Mouse (Mus musculus) cerebellum, postnatal 14 days (tissue): ENCODE data around the gene Naa50.

Source experiments
- DNase-seq, 2 experiments: peaks; one replicate each; pipeline ENCODE4 v3.0.0; 2021; ENCODE audit warnings: mixed read lengths in 2 of 2

Gene Naa50

DNA sequence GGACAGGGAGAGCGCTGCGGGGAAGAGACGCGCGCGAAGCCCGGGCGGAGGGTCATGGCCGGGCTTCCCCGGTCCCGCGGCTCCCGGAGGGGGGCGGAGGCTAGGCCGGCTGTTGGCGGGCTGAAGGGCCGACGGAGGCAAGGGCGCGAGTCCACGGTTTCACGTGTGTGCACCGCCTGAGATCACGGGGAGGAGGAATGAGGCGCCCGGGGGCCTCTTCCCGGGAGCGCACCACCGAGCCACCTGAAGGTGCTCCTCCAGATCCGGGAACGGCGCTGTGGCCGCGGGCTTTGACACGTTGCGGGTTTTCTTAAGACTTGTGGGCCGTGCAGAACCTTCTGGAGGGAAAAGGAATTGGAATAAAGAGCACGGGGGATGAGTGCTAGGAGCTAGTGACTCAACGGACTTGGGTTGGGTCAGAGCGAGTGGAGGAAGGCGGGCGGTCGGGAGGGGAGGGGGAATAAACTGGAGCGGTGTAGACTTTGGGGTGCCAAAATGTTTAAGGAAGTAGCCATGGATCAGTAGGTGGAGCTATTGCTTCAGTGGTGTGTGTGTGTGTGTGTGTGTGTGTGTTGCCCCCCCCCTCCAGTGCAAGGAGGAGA is 657 bp downstream of the Naa50 start:
- peak; percentile 80 to 83 for DNase-seq

DNA sequence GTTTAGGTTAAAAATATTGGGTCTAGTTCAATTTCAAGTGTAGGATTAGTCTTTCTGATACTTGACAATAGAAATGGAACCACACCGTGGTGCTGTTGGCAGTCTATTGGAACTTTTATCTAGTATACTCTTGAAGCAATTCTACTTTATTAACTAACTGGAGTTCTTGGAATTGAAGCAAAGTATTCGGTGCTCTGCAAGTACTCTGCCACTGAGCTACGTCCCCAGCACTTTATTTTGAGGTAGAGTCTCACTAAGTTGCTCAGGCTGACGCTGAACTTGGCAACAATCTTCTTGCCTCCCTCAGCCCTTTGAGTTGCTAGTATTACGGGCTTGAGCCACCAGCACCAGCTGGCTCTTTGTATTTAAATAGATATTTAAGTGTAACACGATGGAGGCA is 1.9 kb downstream of the Naa50 start:
- DNase-seq, result no peak

DNA sequence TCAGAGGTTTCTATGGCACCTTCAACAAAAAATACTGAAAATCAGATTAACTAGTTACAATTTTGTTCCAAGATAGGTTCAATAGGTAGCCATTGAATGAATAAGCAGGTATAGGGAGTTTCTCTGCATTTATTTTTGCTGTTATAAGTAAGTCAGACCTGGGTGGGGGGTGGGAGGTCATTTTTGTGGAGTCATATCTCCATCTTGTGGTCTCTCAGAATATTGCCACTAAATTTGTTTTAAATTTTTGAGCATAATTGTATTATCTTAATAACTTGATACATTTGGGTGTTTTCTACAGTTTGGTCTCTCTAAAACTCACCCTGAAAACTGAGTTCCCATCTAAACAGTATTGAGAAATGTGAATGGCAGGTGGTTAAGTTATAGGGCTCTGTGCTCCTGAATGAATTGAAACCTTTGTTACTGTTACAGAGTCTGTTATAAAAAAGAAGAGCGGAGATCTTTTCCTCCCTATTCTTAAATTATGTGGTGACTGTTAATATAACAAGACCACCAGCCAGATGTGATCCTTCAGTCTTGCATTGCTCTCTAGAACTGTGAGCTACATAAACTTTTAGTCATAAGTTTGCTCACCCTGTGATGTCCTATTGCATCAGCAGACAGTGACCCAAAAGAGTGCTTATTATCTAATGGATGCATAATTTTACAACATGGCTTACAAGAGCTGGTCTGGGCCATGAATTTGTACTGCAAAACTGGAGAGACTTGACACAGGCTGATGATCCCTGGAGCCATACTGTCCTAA is 9.6 kb downstream of the Naa50 start:
- DNase-seq, result no peak

DNA sequence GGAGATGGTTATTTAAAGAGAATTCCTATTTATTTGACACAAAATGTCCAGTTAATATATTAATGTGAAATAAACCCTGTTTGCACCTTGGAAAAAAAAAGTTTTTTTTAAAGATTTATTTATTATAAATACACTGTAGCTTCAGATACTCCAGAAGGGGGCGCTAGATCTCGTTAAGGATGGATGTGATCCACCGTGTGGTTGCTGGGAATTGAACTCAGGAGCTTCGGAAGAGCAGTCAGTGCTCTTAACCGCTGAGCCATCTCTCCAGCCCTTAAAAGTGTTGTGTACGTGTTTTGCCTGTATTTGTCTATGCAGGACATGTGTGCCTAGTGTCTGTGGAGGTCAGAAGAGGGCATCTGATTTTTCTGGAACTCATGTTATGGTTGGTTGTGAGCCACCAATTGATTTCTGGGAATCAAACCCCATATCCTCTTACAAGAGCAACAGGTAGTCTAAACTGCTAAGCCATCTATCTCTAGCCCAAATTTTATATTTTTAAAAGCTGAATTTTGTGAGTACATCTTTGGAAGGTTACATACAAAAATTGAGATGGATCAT is 14.9 kb downstream of the Naa50 start:
- DNase-seq, result peak in 1 of 2 experiments; percentile 4

DNA sequence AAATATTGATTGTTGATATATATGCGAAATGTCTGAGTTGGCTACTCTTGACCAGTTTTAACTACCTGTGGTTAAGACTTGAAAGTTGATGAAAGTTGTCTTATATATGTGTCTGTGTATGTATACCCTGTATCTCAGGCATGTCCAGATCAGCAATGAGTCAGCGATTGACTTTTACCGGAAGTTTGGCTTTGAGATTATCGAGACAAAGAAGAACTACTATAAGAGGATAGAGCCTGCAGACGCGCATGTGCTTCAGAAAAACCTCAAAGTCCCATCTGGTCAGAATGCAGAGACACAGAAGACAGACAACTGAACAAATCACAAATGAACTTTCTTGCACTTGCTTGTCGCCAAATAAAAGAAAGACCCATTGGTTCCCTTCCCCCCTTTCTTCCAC is 19.7 kb downstream of the Naa50 start:
- no peak for DNase-seq

DNA sequence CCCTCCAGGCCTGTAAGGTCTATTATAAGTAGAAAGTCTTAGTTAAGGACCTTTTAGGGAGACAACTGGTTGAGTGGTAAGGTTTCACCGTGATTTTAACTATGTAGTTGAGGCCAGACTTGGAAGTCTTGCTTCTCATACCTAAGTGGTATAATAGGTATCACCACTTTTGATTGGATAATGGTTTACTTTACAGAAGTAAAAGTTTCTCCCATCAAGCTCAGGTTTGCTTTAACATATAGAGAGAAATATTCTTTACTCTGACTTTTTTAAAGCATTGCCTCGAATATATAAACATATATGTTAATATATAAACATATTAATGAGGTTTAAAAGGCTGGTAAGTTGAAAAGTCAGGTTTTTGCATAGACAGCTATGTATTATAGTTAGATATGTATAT is 24.2 kb downstream of the Naa50 start:
- no peak for DNase-seq

DNA sequence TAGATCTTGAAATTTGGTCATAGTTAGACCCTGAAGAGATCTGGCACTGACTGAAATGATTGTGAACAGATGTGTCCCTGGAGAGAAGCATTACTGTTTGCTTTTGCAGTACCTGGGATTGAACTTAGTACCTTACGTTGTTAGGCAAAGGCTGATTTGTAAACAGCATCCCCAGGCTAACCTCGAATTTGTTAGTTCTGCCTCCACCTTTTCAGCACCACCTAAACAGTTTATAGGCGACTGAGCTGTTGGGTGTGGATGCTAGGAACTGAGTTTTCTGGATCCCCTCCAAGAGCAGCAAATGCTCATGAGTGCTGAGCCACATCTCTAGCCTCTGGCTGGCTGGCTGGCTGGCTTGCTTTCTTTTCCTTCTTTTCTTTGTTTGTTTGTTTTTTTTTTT is 25.6 kb downstream of the Naa50 start:
- no peak for DNase-seq

DNA sequence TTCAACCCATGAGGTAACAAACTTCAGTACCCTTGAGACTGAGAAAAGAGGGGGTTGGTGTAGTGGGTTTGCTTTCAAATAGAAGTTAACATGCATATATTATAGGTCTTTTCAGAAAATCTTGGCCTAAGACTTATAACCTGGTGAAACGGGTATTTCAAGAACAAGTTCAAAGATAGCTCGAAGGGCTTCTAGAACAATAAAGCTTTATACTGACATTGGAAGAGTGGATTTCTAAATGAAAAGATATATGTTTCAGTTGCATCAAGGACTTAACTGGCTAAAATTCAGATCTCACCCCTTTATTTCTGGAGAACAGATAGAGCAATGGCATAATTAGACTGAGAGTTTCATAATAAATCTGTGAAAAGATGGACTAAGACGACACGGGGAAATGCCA is 29.4 kb downstream of the Naa50 start:
- no peak for DNase-seq

DNA sequence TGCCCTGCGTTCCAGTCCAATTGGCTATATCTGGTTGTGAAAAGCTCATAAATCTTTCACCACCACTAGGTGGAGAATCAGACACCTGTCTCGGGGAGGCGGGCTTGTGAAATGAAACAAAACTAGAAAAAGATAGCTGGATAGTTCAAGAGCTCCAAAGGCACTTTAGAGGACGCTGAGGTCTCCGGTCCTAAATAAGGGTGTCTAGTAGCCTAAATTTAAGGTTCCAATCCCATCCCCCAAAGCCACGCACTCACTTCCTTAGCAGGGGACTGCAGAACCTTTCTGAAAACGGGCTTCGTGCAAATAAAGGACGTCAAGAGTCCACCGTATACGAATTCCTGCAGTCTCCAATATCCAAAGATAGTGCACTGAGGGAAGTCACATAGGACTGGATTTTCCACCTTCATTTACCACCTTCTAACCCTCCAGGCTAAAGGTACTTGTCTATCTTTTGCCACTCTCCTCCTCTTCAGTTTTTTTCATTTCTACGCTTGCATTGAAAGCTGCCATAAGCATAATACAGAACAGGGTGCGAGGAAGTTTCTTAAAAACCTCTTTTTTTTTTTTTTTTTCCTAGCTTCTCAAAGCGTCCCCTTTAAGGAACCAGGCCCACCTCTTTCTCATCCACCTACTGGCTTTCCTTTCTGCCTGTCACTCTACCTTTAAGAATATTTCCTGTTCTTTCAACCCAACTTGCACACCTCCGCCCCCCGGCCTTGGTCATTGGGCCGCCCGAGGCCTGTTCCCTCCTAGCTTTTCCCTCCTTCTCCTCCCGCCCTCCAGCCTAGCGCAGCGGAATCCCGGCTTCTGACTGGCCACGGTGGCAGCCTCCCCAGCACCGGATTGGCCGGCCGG is 32.9 kb downstream of the Naa50 start:
- peak; percentile 98 for DNase-seq

DNA sequence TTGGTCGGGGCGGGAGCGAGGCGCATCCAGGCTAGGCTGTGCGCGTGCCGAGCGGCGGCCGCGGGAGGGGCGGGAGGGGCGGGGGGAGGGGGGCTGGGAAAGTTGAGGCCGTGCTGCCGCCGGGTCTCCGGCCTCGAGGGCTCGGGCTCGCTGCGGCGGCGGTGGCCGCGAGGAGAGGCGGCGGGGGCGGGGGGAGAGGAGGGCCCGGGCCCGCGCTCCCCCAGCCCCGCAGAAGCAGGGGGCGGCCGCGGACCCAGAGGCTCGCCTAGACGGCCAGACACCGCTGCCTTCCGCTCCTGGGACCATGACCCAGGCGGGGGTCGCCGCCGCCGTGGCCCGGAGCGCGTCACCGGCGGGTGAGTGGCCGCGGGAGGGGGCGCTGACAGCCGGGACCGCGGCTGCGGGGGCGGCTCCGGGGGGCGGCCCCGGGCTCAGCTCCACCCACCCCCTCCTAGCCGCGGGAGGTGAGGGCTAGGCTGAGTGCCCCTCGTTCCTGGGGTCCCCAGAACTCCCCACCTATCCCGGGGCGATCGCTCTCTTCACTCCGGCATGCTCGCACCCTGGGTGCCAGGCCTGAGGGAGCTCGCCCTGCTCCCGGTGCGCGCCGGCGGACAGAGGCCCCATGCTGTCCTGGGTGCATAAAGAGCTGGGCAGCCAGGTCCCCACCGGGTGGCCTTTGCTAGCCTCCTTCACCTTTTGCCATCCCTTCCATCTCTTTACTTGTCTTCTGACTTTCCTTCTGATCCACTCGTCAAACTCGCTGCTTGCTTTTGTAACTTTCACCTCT is 33.7 kb downstream of the Naa50 start, which contains the start of gene Usf3:
Gene Usf3 (plus strand): TSS at position 92 of the 787 bp plus-strand sequence.
- DNase-seq, result peak in 1 of 2 experiments; percentile 69

DNA sequence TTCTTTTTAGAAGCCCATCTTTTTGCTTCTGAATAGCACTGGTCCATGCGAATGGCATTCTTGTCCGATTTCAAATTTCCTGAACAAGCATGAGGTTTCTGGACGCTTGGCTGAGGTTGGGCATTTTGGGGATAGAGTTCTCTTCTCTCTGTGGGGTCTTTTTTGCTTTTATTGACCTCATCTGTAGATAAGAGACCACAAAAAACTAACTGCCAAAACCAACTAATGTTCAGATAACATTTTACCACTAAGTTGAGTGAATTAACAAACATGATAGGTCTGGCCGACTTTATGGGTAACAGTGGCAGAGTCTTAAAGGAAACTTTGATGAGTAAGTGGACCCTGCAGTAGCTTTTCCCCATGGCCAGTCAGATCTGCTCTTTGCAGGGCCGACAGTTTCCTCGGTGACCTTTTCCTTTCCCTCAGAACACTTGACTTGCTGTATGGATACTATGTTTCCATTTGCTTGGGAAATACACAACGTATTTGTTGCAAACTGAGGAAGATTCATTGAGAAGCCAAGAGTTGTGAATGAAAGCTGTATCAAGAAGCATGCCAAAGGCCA is 34.4 kb downstream of the Naa50 start:
- DNase-seq, result no peak

DNA sequence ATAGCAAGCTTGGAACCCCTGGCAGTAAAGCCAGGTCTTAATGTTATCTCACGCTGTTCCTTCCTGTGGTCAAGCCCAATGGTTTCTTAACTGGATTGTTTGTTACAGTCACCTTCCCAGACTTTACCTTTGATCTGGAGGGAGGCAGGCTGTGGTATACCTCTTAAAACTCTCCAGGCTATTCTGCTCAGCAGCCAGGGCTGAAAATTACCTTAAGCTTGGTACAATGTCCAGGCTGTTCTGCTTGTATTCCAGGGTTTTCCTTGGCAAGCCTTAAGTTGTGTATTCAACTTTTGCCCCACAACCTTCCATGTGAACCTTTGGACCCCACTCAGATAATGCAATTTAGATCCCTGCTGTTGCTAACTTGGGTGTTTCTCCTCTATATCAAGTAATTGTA is 35.4 kb downstream of the Naa50 start:
- DNase-seq, result no peak

DNA sequence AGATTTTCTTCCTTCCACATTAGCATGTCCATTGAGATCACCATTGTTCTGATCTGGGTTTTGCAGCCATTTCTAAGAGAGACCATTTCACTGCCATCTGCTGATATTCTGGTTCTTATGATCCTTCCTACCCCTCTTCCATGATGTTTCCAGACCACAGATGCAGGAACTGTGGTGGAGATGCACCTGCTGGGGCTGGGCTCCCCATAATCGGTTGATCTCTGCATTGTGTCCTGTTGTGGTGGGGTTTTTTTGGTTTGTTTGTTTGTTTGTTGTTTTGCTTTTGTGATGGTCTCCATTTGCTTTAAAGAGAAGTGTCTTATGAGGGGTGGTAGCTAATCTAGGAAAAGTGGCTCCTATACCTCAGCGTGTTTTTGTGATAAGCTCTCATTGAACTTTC is 36.9 kb downstream of the Naa50 start:
- DNase-seq, result no peak

DNA sequence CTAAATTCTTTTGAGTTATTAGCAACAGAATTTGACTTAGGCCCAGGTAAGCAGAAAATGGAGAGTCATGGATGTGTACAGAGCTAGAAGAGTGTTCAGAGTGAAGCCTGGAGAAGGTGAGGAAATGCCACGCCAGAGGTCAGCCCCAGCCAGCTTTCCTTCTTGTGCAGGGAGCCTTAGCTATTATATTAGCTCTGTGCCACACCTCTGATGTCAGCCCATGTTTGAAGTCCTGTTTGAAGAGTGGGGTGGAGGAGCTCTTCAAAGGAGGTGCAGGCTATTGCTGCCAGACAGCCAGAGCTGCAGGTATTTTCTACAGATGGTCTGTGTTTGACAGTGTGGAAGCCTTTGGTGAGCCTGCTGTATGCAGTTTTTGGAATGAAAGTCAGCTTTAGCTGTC is 38.9 kb downstream of the Naa50 start:
- DNase-seq, result no peak

DNA sequence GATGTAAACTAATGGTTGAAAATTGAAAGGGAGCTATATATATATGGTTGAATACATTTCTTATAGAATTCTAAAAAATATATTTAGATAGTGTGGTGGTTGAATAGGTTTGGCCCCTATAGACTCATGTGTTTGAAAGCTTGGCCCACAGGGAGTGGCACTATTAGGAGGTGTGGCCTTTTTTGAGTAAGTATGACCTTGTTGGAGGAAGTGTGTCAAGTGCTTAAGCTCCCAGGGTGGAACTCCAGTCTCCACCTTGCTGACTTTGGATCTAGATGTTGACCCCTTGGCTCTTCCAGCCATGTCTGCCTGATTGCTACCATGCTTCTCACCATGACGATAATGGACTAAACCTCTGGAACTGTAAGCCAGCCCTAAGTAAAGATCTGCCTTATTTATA is 43.0 kb downstream of the Naa50 start:
- DNase-seq, result no peak

DNA sequence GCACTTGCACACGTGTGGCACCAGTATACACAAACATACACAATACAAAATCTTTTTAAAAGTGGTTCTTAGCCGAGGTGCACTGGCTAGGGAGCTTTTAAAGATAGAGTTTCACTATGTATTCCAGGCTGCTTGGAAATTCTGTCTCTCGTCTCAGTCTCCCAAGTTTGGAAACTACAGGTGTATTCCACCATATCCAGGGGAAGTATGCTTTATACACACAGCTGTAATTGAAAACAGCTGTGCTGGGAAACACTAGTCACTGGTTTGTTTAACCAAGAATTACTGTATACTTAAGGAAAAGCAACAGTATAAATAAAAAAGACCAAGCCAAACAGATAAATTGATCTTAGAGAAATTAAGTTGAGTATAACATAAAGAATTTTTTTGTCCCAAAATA is 45.1 kb downstream of the Naa50 start:
- no peak for DNase-seq

DNA sequence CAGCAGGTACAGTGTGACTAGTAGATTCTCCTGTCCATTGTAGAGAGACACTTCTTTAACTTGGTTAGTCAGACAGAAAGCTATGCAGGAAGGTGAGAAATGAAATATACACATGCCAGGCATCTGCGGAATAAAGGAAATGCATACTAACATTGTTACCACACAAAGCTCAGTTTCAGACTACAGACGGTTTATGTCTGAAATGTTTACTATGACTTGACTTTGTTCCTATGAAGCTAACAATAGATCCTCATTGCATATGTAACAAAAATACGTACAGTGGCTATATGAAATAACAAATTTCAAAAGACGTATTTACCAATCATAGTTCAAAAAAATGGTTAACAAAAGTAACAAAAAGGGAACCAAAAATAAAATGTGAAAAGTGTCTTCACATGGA is 47.5 kb downstream of the Naa50 start:
- no peak for DNase-seq

DNA sequence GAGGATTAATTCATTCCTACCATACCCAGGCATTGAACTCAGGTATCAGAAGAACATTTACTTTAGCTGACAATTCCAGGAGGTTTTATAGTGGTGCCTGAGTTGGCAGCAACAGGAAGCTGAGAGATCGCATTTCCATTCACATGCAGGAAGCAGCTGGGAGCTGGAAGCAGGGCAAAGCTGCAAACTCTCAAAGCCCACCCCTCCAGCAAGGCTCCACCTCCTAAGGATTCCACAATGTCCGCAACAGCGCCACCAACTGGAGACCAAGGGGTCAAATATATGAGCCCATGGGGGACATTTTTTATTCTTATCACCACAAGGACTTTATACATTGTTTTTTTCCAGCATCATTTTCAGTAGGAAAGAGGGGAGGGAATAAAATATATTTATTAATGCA is 49.1 kb downstream of the Naa50 start:
- no peak for DNase-seq

DNA sequence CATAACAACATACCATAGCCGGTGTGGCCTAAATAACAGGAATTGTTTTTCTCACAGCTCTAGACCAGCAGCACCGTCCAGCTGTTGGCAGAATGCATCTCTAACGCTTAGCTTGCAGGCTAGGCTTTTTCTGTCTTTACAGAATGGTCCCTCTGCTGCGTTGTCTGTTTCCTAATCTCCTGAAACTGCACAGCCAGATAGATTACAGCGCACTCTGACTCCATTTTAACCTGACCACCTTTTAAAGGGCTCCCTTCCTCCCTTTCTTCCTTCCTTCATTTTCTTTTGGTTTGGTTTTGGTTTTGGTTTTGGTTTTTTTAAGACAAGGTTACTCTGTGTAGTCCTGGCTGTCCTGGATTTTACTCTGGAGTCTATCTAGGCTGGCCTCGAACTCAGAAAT is 50.4 kb downstream of the Naa50 start:
- no peak for DNase-seq

DNA sequence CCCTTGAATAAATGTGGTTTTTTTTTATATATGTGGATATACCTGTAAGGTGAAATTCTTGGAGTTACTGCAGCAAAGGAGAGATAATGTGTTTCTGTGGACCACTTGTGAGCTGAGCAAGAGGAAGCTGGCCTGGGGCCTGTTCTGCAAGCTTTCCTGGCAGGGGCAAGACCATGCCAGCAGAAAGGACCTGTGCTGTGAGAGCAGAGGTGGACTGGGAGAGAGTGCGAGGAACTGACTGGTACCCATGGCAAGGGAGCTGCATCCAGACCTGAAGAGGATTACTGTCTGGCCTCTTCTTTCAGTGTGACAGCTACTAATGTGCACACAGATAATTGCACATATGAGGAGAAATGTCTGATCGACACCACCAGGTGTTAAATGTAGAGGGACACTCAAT is 51.3 kb downstream of the Naa50 start:
- DNase-seq, result peak; percentile 42 to 62

DNA sequence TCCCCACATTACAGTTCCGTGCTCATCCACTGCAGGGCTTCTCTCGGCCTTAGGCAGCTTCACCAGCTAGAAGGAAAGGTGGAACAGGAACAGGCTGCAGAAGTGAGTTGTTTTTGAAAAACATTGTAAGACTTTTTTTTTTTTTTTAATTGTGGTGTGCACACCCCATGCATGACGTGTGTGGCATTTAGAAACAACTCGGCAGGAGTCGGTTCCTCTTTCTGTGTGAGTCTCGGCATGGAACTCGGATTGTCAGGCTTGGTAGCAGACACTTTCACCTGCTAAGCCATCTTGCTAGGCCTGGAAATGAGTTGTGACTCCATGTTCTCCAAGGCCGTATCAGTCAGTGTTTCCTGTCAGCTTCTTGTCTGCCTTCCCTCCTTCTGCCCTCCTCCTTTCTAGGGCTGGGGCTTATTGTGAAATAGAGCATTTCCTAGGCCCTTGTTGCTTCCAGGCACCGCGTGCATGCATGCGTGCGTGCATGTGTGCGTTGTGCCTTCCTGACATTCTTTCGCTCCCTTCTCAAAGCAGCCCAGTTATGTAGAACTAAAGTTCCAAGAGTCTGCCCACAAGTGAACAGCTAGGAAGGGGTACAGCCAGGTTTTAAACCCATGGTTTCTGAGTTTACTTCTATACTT is 59.6 kb downstream of the Naa50 start:
- DNase-seq, result no peak

DNA sequence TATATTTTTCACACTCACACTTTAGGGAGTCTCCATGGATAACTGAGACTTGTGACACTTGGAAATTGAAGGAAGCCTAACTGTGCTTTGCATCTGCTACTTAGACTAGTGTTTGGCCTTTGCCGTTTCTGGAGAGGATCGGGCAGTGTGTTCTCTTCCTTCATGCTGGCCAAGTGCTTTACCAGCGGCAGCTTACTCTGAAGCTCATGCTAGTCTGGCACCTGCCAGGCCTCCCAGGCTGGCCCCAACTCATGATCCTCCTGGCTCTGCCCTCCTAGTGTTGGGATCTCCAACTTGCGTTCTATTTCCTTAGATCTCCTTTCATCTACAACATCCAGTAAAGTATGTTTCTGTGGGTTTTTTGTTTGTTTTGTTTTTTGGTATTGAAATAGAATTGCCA is 60.5 kb downstream of the Naa50 start:
- DNase-seq, result peak in 1 of 2 experiments; percentile 34
